Mouse (Mus musculus): Measurements from ENCODE around the gene Gm7694. TPM values are rescaled to one million over a fixed set of nuclear protein-coding genes. Genes with fewer than 3 reads are reported as not detected.

The Gm7694 gene
- polyA plus RNA-seq, 2 experiments: 0.94 to 1.5 TPM

GRCm38 (mm10) chr1:170343081-170343480 is 36.9 kb upstream of the Gm7694 start:
- WGBS (ENCODE audit: insufficient replicate concordance): 61% methylated on average over 8 of the region's 8 CpGs

GRCm38 (mm10) chr1:170339943-170340342 is 33.8 kb upstream of the Gm7694 start:
- Histone ChIP-seq H3K4me2 (ENCODE audit: low read depth) (no peak overlapping the region), H3K4me3 (ENCODE audit: insufficient read depth in 1 of 2, low read depth in 2 of 2, low read length in 2 of 2) (no peak overlapping the region), H3K27me3 (ENCODE audit: control insufficient read depth, insufficient read depth, low read length) (no peaks in the 10 kb centered on the region), H3K27ac (no peak overlapping the region), H3K4me1 (replicated peaks; ENCODE audit: control insufficient read depth in 2 of 2, insufficient read depth in 2 of 2, low read length in 1 of 2) (no peaks in the 10 kb centered on the region), H3K9ac (replicated peaks) (no peak overlapping the region), H3K36me3 (replicated peaks; ENCODE audit: control insufficient read depth, insufficient read depth, low read depth) (no peaks in the 10 kb centered on the region), H3K9me3 (ENCODE audit: control insufficient read depth, low read length) (no peaks in the 10 kb centered on the region)
- 39% methylated on average over 3 of the region's 3 CpGs for WGBS (ENCODE audit: insufficient replicate concordance)
- TF ChIP-seq EP300 (IDR thresholded peaks at IDR 0.05; ENCODE audit: low read depth) (no peak), CTCF (IDR thresholded peaks at IDR 0.05; ENCODE audit: low read depth) (no peak)
- DNase-seq (ENCODE audit: low read depth in 3 of 3, low spot score in 3 of 3) (no peak), ATAC-seq (ENCODE audit: insufficient read depth) (no peak)

More at GRCm38 (mm10) chr1:170343081-170343480, 36.9 kb upstream of the Gm7694 start:
- Histone ChIP-seq H3K4me3 (ENCODE audit: insufficient read depth in 1 of 2, low read depth in 2 of 2, low read length in 2 of 2) (no peak overlapping the region), H3K27me3 (ENCODE audit: control insufficient read depth, insufficient read depth, low read length) (no peaks in the 10 kb centered on the region), H3K27ac (no peak overlapping the region), H3K4me2 (ENCODE audit: low read depth) (no peak overlapping the region), H3K9me3 (ENCODE audit: control insufficient read depth, low read length) (no peaks in the 10 kb centered on the region), H3K4me1 (replicated peaks; ENCODE audit: control insufficient read depth in 2 of 2, insufficient read depth in 2 of 2, low read length in 1 of 2) (no peaks in the 10 kb centered on the region), H3K9ac (replicated peaks) (no peak overlapping the region), H3K36me3 (replicated peaks; ENCODE audit: control insufficient read depth, insufficient read depth, low read depth) (no peaks in the 10 kb centered on the region)
- no peak for ATAC-seq (ENCODE audit: insufficient read depth)
- no peak for TF ChIP-seq EP300 (IDR thresholded peaks at IDR 0.05; ENCODE audit: low read depth)
- TF ChIP-seq CTCF (IDR thresholded peaks at IDR 0.05; ENCODE audit: low read depth): no peak
- no peak for DNase-seq (ENCODE audit: low read depth in 3 of 3, low spot score in 3 of 3)

GRCm38 (mm10) chr1:170332775-170333174 is 26.6 kb upstream of the Gm7694 start:
- Histone ChIP-seq H3K4me1 (replicated peaks; ENCODE audit: control insufficient read depth in 2 of 2, insufficient read depth in 2 of 2, low read length in 1 of 2) (no peaks in the 10 kb centered on the region), H3K36me3 (replicated peaks; ENCODE audit: control insufficient read depth, insufficient read depth, low read depth) (no peaks in the 10 kb centered on the region), H3K27me3 (ENCODE audit: control insufficient read depth, insufficient read depth, low read length) (no peaks in the 10 kb centered on the region)

GRCm38 (mm10) chr1:170331926-170332325 is 25.8 kb upstream of the Gm7694 start:
- WGBS (ENCODE audit: insufficient replicate concordance): 51% methylated on average over 6 of the region's 6 CpGs
- H3K27ac ChIP-seq: no peak overlapping the region
- no peaks in the 10 kb centered on the region for H3K9me3 ChIP-seq (ENCODE audit: control insufficient read depth, low read length)
- no peaks in the 10 kb centered on the region for H3K36me3 ChIP-seq (replicated peaks; ENCODE audit: control insufficient read depth, insufficient read depth, low read depth)
- TF ChIP-seq EP300 (IDR thresholded peaks at IDR 0.05; ENCODE audit: low read depth) (no peak), CTCF (IDR thresholded peaks at IDR 0.05; ENCODE audit: low read depth) (no peak)
- no peaks in the 10 kb centered on the region for H3K27me3 ChIP-seq (ENCODE audit: control insufficient read depth, insufficient read depth, low read length)
- no peak overlapping the region for H3K9ac ChIP-seq (replicated peaks)
- H3K4me1 ChIP-seq (replicated peaks; ENCODE audit: control insufficient read depth in 2 of 2, insufficient read depth in 2 of 2, low read length in 1 of 2): no peaks in the 10 kb centered on the region
- H3K4me2 ChIP-seq (ENCODE audit: low read depth): no peak overlapping the region
- H3K4me3 ChIP-seq (ENCODE audit: insufficient read depth in 1 of 2, low read depth in 2 of 2, low read length in 2 of 2): no peak overlapping the region
- no peak for ATAC-seq (ENCODE audit: insufficient read depth)
- no peak for DNase-seq (ENCODE audit: low read depth in 3 of 3, low spot score in 3 of 3)

More at GRCm38 (mm10) chr1:170332775-170333174, 26.6 kb upstream of the Gm7694 start:
- Histone ChIP-seq H3K4me2 (ENCODE audit: low read depth) (no peak overlapping the region), H3K27ac (no peak overlapping the region), H3K9me3 (ENCODE audit: control insufficient read depth, low read length) (no peaks in the 10 kb centered on the region), H3K4me3 (ENCODE audit: insufficient read depth in 1 of 2, low read depth in 2 of 2, low read length in 2 of 2) (no peak overlapping the region), H3K9ac (replicated peaks) (no peak overlapping the region)
- TF ChIP-seq CTCF (IDR thresholded peaks at IDR 0.05; ENCODE audit: low read depth) (no peak), EP300 (IDR thresholded peaks at IDR 0.05; ENCODE audit: low read depth) (no peak)
- WGBS (ENCODE audit: insufficient replicate concordance): 57% methylated on average over 4 of the region's 4 CpGs
- ATAC-seq (ENCODE audit: insufficient read depth) (no peak), DNase-seq (ENCODE audit: low read depth in 3 of 3, low spot score in 3 of 3) (no peak)

- DNase-seq (ENCODE audit: low read depth in 3 of 3, low spot score in 3 of 3) (no peak), ATAC-seq (ENCODE audit: insufficient read depth) (no peak)
- no peak overlapping the region for H3K4me2 ChIP-seq (ENCODE audit: low read depth)
- H3K27ac ChIP-seq: no peak overlapping the region
- H3K36me3 ChIP-seq (replicated peaks; ENCODE audit: control insufficient read depth, insufficient read depth, low read depth): no peaks in the 10 kb centered on the region
- no peak overlapping the region for H3K4me3 ChIP-seq (ENCODE audit: insufficient read depth in 1 of 2, low read depth in 2 of 2, low read length in 2 of 2)
- H3K9ac ChIP-seq (replicated peaks): no peak overlapping the region
- WGBS (ENCODE audit: insufficient replicate concordance): 61% methylated on average over 4 of the region's 4 CpGs
- H3K27me3 ChIP-seq (ENCODE audit: control insufficient read depth, insufficient read depth, low read length): no peaks in the 10 kb centered on the region
- no peak for TF ChIP-seq CTCF (IDR thresholded peaks at IDR 0.05; ENCODE audit: low read depth)
- TF ChIP-seq EP300 (IDR thresholded peaks at IDR 0.05; ENCODE audit: low read depth): no peak
- H3K9me3 ChIP-seq (ENCODE audit: control insufficient read depth, low read length): no peaks in the 10 kb centered on the region
- 0 out of 4 replicates have a peak, but pooled peaks cover 0 to 2% of the 10 kb centered on the region in 2 experiments for H3K4me1 ChIP-seq (replicated peaks; ENCODE audit: control insufficient read depth in 2 of 2, insufficient read depth in 2 of 2, low read length in 1 of 2)
These were observed 19.1 kb upstream of the Gm7694 start for GRCm38 (mm10) chr1:170325277-170325676.

All from liver, embryonic 14.5 days (tissue).